Mouse (Mus musculus): ENCODE data around the gene Xdh.

The Xdh gene

DNA sequence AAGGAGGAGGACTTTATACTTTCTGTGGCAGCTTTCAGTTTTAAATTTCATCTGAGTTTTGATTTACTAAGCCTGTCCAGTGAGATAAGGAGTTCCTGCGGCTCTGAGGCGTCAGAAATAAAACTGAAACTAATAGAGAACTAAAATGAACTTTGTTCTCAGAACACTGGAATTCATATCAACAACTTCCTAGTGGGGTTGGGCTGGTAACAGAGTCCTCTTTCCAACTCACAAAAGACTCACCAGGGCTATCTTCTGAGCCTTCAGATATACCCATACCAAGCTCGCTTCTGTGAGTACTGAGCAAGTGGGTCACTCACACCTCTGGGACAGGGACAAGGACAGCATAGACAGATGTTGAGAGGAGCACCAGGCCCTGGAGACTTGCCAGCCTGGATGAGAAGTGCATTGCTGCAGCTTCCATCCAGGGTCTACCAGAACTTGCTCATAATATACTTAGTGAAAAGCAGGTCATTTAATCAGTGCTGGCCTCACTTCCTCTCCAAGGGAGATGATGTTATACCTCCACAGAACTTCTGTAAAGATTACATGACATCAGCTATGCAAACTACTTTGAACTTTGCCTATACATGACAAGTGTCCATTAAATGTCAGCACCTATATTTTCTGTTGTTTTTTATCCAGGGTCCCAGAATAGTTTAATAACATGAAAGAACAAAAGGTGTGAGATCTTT is 7.6 kb downstream of the Xdh start:
- no peak for DNase-seq (ENCODE audit: low spot score in 2 of 2)

DNA sequence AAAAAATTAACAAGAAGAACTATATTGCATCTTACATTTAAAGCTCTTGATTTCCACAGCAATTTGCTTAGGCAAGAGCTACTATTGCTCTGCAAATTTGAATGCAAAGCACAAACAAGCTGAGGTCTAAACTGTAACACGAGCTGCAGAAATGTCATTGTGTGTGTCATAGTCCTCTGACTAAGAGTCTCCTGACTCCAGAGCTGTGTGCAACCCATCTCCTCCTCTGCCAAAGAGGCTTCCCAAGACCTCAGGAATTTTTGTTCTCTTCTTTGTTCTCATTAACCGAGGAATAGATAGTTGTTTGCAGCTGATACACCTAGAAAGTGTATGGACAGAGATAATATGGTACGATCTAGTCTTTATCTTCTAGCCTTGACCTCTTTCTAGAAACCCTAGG is 8.2 kb downstream of the Xdh start:
- DNase-seq (ENCODE audit: low spot score in 2 of 2), result no peak

DNA sequence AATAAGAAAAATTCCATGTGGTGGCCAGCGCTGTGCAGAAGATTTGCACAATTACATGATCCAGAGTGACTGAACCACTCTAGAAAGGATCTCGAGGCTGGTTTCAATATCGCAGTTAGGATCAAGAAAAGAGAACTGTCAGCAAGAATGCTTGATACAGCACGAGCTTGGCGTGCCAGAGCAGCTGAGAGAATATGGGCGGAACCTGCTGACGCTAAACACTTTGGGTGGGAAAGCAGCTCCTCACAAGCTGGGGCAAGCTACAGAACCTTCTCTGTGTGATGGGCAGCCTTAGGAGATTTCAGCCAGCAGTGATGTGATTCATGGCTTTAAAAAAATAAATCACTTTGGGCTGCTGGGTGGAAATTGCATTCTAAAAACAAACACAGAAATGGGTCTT is 12.9 kb downstream of the Xdh start:
- DNase-seq (ENCODE audit: low spot score in 2 of 2), result no peak

DNA sequence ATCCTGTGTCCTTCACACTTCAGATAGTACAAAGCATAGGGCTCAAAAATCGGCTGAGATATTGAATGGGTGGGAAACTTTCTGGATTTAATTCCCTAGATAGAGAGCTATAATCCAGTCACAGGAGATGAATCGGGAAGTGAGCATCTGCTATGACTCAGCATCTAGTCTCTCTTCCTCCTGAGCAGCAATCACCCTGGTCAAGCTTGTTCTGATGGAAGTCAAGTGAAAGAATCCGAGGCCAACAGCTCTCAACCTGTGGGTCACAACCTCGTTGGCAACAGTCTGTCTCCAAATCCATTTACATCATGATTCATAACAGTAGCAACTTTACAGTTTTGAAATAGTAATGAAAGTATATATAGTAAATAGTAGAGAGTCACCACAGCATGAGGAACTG is 14.8 kb downstream of the Xdh start:
- DNase-seq (ENCODE audit: low spot score in 2 of 2), result no peak

DNA sequence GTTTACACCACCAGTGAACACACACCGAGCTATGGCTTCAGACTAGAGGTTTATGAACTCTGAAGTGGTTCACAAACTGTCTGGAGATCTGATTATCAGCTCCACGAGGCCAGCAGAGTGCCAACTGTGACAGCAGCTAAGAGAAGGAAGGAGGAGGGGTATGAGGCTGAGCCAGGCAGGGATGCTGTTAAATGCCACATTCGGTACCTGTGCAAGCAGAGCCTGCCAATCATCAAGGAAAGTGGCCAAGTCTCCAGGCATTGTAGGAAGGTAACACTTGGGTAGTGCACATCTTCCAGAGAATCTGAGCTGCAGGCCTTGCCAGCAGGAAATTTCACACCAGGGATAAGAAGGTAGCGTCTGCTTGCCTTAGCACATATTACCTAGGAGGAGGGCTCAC is 15.7 kb downstream of the Xdh start:
- DNase-seq (ENCODE audit: low spot score in 2 of 2), result no peak

DNA sequence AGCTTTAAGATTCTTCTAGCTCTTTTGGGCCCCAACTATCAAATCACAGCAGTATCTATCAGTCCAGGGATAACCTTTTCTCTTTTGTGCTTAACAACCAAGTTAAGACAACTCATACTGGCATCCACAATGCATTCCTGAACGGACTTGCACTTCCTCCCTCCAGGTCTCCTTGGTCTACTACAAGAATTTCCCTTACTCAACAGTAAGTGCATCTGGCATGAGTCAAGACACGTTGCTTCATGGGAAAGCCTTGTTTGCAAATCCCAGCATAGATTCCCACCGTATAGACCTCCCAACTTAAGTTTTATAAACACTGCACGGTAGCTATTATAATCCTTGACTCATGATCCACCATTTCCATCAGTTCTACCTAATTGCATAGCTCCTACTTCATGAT is 16.4 kb downstream of the Xdh start:
- no peak for DNase-seq (ENCODE audit: low spot score in 2 of 2)

DNA sequence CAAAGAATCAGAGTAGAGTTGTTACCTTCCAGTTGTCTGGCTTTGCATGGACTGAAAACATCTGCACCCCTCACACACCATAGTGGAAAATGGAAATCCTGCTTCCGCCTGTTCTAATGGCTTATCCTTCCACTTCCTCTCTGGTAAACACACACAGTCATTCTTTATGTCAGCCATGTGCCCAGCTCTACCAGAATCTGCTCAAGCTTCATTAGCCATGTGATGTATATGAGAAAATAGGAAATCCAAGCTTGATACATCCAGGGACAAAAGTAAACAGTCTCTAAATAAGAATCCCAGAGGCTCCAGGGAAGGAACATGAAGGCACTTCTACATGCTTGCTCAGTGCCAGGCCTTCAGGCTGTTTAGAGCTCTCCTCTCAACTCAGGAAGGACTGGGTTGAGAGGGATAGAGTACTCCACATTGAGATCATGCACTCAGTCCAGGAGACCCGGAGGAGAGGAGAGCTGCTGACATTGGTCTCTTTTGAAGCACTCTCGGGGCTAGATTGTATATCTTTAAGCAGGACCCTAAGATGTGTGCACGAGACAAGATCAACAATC is 17.4 kb downstream of the Xdh start:
- DNase-seq (ENCODE audit: low spot score in 2 of 2), result no peak

DNA sequence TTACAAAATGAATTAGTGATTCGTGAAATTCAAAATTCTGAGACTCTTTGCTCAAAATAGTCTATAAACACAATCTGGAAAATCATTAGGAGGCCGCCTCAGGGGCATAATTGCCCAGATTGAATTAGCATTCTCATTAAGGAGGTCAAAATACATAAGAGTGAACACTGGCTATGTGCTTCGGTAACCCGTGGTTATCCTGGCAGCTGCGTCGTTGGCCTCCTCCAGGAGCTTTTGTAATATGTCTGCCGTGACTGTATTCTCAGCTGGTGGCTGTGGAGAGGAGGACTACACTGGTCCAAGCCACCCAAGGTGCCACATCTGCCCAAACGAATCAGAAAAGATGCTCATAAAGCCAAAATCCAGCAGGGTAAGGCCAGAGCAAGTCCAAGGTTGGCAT is 30.5 kb downstream of the Xdh start:
- no peak for DNase-seq (ENCODE audit: low spot score in 2 of 2)

DNA sequence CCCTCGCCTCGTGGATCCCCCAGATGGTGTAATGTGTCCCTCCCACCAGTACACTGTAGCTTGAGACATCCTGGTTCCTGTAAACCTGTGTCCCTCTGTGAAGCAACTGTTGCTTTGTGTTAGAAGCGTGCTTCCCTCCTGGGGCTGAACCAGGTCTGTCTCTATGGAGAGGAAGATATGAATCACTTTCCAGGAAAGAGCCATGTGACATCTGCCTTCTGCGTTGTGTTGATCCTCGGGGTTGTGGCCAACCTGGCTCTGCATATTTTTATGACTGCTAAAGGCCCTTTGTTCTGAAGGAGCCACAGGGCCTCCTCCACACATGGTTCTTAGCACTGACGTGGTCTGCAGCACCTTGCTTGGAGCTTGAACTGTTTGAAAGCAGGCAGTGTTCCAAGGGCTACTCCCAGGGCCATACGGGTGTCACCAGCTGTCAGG is 31.0 kb downstream of the Xdh start:
- no peak for DNase-seq (ENCODE audit: low spot score in 2 of 2)

DNA sequence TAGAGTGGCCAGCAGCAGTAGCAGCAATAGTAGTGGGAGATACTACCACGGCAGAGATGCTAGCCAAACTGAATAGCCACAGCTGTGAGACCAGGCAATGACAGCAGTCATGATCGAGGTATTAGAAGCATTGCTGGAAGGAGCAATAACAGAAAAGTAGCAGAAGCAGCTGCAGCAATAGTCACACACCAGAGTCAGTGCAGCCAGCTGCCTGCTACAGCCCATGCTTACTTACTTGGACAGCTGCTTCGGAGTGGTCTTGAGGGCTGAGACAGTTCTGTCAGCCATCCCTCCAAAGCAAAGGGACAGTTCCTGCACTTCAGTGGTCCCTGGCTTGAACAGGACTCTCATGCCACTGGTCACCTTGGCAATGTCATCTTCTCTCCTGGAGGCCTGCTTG is 31.9 kb downstream of the Xdh start:
- no peak for DNase-seq (ENCODE audit: low spot score in 2 of 2)

DNA sequence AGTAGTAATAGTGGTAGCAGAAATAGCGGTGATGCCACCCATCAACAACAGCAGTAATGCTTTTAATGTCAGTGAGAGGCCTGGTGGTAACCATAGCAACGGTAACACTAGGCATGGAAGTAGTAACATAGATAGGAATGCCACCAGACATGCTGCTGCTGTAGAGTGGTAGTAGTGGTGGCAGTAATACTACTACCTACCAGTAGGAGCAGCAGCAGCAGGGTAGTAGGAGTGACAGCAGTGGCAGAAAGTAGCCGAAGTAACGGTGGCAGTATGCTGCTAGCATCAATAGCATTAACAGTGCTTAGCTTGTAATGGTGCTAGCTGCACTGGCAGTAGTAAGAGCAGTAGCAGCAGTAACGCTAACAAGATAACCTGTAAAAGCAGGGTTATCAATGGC is 32.3 kb downstream of the Xdh start:
- DNase-seq (ENCODE audit: low spot score in 2 of 2), result no peak

DNA sequence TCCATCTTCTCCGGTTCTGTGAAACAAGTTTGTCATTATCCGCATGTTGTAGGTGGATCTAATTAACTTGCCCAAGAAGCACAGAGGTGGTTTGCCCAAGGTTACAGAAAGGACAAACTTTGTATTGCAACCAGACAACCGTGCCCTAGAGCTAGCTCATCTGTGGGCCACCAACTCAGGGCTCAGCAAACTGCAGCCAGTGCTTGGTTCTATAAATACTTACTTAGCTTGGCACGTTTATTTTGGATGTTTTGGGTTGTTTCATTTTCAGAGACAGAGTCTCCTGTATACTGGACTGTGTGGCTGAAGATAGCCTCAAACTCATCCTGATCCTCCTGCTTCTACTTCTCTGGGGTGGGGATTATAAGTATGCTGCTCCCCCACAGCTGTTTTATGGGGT is 35.3 kb downstream of the Xdh start:
- no peak for DNase-seq (ENCODE audit: low spot score in 2 of 2)

DNA sequence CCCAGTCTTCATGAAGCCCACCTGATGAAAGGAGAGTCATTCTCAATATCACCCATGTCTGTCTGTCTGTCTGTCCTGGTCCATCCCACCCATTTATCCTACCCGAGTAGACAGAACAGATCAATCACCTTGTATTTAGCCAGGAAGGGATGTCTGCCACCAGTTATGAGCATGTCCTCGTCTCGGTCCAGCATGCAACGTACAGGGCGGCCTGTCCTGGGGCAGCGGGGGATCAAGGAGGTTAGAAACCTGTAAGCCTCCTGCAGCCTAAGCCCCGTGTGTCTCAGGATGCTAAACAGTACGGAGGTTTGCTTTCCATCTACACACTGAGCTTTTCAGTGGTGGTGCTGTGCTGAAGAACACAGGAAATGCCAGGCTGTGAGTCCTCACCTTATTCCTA is 43.9 kb downstream of the Xdh start:
- no peak for DNase-seq (ENCODE audit: low spot score in 2 of 2)

DNA sequence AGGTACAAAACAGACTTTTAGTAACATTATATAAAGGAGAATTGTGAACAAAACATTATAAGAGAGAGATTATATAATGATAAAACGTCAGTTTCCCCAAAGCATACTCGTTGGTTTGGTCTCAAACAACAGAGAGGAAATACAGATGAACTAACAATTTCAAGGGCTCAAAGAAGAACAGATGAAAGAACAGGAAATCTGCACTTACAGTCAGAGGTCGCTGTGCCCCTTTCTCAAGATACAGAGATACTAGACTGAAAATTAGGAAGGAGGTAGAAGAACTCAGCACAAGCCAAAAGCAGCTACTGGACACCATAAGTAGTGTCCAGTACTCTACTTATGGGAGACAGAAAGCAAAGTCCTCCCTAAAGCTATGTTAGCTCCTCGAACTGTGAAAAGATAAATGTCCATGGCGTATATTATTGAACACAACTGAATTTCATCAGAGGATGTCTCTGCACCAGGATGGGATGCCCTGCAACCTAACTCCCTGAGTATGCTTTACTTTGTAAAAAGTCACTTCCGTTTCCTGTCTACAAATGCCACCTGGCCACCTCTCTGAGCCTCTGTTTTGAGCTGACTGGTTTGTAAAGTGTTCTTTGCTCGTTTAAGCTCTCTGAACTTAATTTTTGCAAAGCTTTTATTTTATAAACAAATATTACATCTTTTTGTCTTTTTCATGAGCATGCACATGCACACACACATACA is 44.8 kb downstream of the Xdh start:
- DNase-seq (ENCODE audit: low spot score in 2 of 2), result no peak

DNA sequence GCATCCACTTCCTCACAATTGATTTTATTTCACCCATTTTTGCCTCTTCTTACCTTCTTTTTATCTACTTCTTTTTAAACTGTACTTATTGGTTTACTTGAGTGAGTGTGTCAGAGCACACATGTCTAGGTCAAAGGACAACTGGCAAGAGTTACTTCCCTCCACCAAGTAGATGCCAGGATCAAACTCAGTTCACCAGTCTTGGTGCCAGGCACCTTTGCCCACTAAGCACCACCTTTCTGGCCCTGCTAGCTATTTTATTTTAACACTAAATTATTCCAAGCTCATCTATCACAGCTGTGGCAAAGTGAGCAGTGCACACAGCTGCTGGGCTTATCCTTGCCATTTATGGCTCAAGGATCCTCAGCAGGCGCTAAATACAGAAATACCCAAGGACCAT is 46.9 kb downstream of the Xdh start:
- no peak for DNase-seq (ENCODE audit: low spot score in 2 of 2)

DNA sequence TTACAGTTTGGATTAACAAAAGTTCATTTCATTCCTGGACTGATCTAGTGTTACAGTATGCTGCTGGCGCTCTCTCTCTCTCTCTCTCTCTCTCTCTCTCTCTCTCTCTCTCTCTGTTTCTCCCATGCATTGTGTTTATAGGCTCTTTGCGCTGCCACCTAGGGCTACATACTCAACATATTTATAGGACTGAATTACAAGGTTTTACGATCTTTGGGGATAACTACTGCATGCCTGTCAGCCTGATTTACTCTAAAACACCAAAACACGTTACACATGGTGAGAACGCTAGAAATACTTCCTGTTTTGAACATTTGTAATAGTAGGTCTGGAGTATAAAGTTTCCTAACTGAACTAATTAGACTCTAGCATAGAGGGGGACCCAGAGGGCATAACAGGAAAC is 47.8 kb downstream of the Xdh start:
- DNase-seq (ENCODE audit: low spot score in 2 of 2), result no peak

DNA sequence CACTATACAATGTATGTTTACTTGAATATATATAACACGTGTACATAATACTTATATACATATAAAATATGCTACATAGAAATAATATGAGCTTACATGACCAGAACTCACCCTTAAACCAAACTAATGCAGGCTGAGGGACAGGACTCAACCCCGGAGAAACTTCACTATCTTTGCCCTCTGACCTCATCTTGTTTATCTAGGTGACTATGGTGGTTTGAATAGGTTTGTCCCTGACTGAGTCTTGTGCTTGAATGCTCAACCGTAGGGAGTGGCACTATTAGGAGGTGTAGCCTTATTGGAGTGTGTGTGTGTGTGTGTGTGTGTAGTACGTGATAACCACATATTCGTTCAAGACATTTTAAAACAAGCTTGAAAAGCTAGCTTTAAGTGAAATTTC is 55.6 kb downstream of the Xdh start:
- DNase-seq (ENCODE audit: low spot score in 2 of 2), result no peak

DNA sequence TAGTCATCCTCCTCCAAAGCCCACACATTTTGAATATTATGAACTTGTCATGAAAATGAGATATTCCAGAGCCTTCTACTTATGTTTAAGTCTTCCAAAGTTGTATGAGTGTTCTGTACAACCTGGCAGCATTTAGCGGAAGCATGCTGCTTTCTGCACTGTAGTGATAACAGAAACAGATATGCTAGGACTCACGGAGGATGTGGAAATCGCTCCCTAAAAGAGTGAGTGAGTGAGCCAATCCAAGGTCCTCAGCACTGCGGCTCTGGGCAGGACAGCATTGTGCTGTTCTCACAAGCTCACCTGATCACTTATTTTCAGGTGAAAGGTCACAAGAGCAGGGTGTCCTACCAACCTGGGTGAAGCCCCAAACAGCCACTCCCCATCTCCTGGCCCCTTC is 56.2 kb downstream of the Xdh start:
- no peak for DNase-seq (ENCODE audit: low spot score in 2 of 2)

DNA sequence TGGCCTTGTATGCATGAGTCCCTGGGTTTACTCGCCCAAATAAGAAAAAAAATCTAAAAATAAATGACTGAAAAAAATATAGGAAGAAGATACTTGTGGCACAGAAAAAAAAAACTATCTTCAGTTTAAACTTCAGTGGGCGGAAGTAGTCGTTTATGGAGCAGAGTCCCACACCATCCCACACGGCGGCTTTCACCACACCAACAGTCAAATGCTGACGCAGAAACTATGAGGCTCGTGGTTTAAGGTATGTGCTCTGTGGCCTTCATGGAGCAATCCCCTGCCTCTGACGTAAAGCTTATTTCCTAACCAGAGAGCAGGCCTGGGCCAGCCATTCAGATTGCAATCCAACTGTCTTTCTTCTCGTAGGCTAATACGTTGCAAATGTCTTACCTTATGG is 56.8 kb downstream of the Xdh start:
- DNase-seq (ENCODE audit: low spot score in 2 of 2), result no peak

DNA sequence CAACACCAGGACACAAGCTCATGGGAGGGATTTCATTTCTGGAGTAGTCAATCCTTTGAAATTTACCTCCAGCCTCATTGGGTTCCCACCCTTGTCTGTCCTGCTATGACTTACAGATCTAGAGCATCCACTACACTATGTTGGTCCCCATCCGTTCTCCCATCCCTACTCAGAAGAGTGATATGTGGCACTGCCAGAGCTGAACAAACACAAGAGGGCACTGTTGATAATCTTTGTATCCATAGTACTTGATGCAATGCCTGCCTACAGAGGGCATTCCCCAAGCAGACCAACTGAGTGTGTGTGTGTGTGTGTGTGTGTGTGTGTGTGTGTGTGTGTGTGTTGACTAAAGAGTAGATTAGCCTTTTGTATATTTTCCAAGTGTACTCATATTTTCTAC is 58.4 kb downstream of the Xdh start:
- DNase-seq (ENCODE audit: low spot score in 2 of 2), result no peak

DNA sequence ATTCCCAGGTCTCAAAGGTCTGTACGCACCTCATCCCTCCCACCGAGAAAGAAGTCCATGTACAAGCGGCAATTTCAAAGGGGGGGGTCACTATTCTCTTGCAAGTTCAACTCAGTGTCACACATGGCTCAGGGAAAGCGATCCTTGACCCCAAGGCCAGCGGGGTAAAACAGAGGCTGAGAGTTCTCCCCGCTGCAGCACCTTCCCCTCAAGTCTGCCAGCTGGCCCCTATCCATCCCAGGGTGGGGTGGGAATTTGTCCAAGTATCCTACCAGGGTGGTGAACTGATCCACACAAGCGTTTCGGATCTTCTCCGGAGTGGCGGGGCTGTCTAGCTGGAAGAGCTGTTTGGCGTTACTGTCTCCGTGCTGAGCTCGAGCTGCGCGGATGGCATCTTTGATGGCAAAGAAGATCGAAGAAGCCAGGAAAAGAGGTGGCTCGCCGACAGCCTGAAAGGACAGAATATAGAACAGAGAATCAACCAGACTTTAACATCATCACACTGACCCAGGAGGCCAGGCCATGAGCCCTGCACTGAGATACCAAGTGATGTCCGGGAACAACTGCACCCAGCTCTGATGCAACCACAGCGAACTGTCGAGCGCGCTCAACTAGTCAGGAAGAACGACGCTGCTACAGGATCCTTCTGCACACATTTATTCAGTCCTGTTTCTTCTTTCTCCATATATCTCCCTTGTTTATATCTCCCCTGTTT is 63.8 kb downstream of the Xdh start:
- no peak for DNase-seq (ENCODE audit: low spot score in 2 of 2)

DNA sequence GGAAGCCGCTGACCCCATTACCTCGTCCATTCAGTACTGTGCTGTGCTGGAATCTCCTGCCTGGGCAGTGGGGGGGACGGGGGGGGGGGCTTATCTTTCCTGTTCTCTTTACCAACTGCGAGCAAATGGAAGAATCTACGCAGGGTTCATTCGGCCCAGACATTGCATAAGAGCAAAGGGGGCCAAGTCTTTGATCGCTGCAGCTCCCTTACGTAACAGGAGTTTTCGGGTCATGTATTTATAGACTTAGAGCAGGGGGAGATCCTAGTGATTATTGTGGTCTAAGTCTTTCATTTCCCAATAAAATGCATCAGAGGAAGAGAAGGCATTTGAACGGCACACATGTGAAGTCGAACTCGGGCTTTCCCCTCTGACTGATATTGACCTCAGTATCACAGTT is 66.7 kb downstream of the Xdh start:
- DNase-seq (ENCODE audit: low spot score in 2 of 2), result no peak

DNA sequence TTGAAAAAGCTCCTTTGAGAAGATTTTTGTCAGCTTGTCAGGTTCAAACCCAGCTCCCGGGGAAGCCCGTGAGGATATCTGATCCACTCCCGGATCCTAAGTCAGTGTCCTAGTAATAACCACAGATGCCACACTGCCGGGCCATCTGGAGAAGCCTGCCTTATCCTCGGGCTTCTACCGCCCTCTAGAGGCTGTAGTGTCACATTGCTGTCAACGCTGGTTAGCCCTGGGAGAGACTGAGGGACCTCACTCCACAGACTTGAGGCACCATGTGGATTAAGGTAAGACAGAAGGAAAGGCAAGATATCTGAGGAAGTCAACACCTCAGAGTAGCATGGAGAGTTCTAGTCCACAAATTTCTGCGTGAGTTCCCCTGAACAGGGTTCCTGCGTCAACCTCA is 67.8 kb downstream of the Xdh start:
- DNase-seq (ENCODE audit: low spot score in 2 of 2), result peak; percentile 32 to 70

Data from spleen, postnatal 10 days (tissue).